Mouse (Mus musculus) spleen, adult 10 weeks (tissue): ENCODE measurements around the gene Thap12. TPM values are rescaled to one million over a fixed set of nuclear protein-coding genes. Genes with fewer than 3 reads are reported as not detected.

ENCODE experiments used
- polyA plus RNA-seq: library from polyadenylated mRNA; stranded (reverse); fragments of 350-450 nt; fragmentation: Illumina TruSeq; extraction: RNeasy Lipid Tissue Mini Kit (QIAGEN cat#74804); gene quantifications from one replicate; pipeline ENCODE4 v1.2.3, GENCODE M21; 2015; ENCODE audit warnings: low replicate concordance; ENCODE audit not compliant: insufficient read depth

Thap12 gene
- 66.5 TPM for polyA plus RNA-seq

DNA sequence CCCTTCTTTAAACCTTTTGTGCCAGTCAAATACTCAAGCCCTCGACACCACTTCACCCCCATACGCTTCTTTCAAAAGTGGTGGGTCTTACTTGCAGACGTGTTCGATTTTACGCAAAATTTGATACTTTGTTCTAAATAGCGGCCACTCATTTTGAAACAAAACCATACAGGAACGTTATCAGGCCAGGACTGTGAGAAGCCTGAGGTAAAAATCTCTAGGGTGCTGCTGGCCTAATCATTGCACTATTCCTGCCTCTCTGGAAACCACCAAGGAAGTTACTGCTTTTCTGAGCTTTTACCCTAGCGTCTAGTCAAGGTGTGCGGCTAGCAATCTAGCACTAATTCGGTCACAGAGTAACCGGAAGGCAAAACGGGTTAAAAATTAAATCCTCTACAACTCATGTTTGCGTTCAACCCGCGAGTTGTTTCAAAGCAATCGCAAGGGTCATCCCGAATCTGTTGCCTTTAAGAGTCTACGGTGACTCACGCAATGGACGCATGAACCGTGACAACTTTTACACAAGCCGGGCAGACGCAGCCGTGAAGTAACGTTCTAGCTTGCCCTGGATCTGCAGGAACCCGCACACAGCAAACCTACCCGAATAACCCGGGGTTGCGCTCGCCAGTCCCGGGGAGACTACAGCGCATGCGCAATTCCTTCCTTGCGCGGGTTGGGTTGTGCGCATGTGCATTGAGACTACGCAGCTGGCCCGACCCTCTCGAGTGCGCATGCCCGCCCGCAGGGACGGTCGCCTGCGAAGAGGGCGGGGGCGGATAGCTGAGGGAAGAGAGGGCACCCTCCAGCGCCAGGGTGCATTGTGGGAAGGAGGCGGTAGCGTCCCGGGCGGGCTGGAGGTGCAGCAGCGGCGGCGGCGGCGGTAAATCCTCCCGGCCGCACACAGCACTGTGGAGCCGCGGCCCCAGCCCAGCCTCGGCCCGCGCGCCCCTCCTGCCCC lies at the start of gene Thap12:
Gene Thap12 (plus strand): TSS at position 821 of the 958 bp plus-strand sequence.

DNA sequence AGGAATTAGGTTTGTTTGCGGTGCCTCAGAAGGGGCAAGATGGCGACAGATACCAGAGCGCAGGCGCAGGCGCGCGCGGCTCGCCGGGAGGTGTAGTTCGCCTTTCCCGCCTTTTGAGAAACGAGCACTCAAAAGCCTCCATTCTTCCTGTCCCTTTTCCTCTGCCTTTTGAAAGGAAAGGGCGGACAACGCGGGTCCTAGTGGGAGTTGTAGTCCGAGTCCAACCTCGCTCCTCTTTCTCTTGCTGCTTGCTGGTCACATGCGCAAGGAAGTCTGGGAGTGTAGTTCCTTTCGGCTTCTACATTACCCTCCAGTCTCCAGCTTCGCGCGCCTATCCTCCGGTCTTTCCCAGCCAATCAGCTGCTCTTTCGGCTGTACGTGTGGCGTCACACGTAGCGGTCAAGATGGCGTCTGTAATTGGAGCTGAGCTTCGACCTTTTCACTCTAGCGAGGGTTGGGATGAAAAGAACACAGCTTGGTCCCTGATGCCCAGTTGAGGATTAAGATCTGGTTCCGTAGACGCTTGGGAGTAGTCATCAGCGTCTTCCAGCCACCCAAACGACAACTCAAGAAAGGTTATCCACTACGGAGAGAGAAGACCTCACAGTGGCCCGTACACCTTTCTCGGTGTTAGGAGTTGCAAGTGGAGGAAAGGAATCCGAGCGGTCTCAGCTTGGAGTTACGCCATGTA lies 46.2 kb upstream of the Thap12 start, which contains the start of gene Emsy:
Gene Emsy (minus strand): TSS at position 253 of the 691 bp plus-strand sequence.

Other genes starting within 250 kb of the Thap12 start
- gene Lrrc32, start 213.8 kb upstream of the Thap12 start, polyA plus RNA-seq = 2.7 TPM
- gene Emsy, start 46.3 kb upstream of the Thap12 start, polyA plus RNA-seq = 62.1 TPM
- 0.41 TPM for gene Wnt11, start 132.0 kb downstream of the Thap12 start, polyA plus RNA-seq